20 mouse cellular contexts compared by ENCODE assay signal in genomic region chr1:128878291-128878690, GRCm38 (mm10).
A peak's percentile ranks its signal among the peaks of the same experiment; 100 is the strongest.
DNase-seq lines count a peak whose midpoint lies in the region; ATAC-seq lines count a peak whose summit lies in the region.
"Had no signal": no experiment of that assay in that cellular context is flagged by ENCODE, and none has a peak within 500 bp of the region (broad histone marks: within the 10 kb centered on the region; RNA-seq: fewer than 3 reads in every experiment).

No protein-coding gene starts in this region.

- ATAC-seq in monocyte, adult 5-6 weeks (replicated peaks; ENCODE audit: insufficient number of reproducible peaks, low FRiP score, low TSS enrichment, poor library complexity, severe bottlenecking): no peak
- ATAC-seq: forebrain, embryonic 16.5 days; inflammation-experienced regulatory T-cells, adult 6 months; midbrain, embryonic 15.5 days had no signal

- intact Hi-C loops in left cerebral cortex, postnatal 10 days (cut with DNase I): loop anchor here (5.0 to 10.0 kb wide), 5 partner anchors 127 to 1467 kb away; no protein-coding TSS in a partner anchor

- DNase-seq in layer of hippocampus, adult 18-20 months (ENCODE audit: low spot score in 2 of 2): peak; percentile 51 to 52
- DNase-seq in layer of hippocampus, postnatal 14 days (ENCODE audit: low spot score in 2 of 2): no peak
- DNase-seq in left cerebral cortex, adult 9 months (ENCODE audit: low spot score in 2 of 2): peak; percentile 14 to 36
- DNase-seq in left cerebral cortex, postnatal 10 days (ENCODE audit: extremely low spot score in 1 of 2, low spot score in 2 of 2): no peak
- DNase-seq in right cerebral cortex, adult 2 months (ENCODE audit: low spot score in 2 of 2): peak; percentile 32 to 37
- DNase-seq in right cerebral cortex, postnatal 14 days: no peak
- DNase-seq: adrenal gland, postnatal 25 days; cerebellum, adult 18-20 months; cerebellum, postnatal 10 days; heart, postnatal 10 days; kidney, adult 11 months; kidney, postnatal 14 days; liver; lung, adult 2 months; lung, postnatal 10 days; thymus, postnatal 4 days had no signal

Comparison
In these comparisons a context has a peak if more than half of its experiments do, and no peak if none do; other contexts are left out.
1. DNase-seq: peak in layer of hippocampus, adult 18-20 months (2 of 2), left cerebral cortex, adult 9 months (2 of 2) and right cerebral cortex, adult 2 months (2 of 2); none in layer of hippocampus, postnatal 14 days (0 of 2), left cerebral cortex, postnatal 10 days (0 of 2) and right cerebral cortex, postnatal 14 days (single experiment).